Mouse (Mus musculus) liver, embryonic 16.5 days (tissue): ENCODE data around the gene Ppp2r2c. TPM values are rescaled to one million over a fixed set of nuclear protein-coding genes. Genes with fewer than 3 reads are reported as not detected.

Experiments
- ATAC-seq: fragments of 200-750 bp; cut with Nextera tagmentation; 2 replicates; pipeline ENCODE4 v1.8.0; 2017; ENCODE audit warnings: low read depth, mild to moderate bottlenecking, moderate number of reproducible peaks, moderate library complexity
- H3K27ac ChIP-seq: fragments of 300-500 bp; sonication (generic); 2 replicates; pipeline ENCODE4 v1.5.1; 2014; ENCODE audit warnings: mild to moderate bottlenecking, low read length
- H3K27me3 ChIP-seq: fragments of 300-500 bp; sonication (generic); 2 replicates; pipeline ENCODE4 v1.6.1; 2014; ENCODE audit warnings: low read depth, low read length, mixed read lengths; ENCODE audit not compliant: control insufficient read depth, insufficient read depth
- H3K36me3 ChIP-seq: fragments of 300-500 bp; sonication (generic); 2 replicates; pipeline ENCODE4 v1.6.1; 2014; ENCODE audit warnings: mild to moderate bottlenecking; ENCODE audit not compliant: control insufficient read depth, insufficient read depth
- H3K4me1 ChIP-seq: fragments of 300-500 bp; sonication (generic); 2 replicates; pipeline ENCODE4 v1.6.1; 2014; ENCODE audit warnings: low read depth, low read length, mixed read lengths; ENCODE audit not compliant: control insufficient read depth
- H3K4me2 ChIP-seq: fragments of 300-500 bp; sonication (generic); 2 replicates; pipeline ENCODE4 v1.6.1; 2014; ENCODE audit warnings: low read depth, low read length, mixed read lengths
- H3K4me3 ChIP-seq: fragments of 300-500 bp; sonication (generic); 2 replicates; pipeline ENCODE4 v1.5.1; 2014; ENCODE audit warnings: low read depth, mild to moderate bottlenecking, low read length
- H3K9ac ChIP-seq: fragments of 300-500 bp; sonication (generic); 2 replicates; pipeline ENCODE4 v1.6.1; 2014; ENCODE audit warnings: low read depth, low read length
- H3K9me3 ChIP-seq: fragments of 300-500 bp; sonication (generic); replicated peaks from 2 replicates; pipeline ENCODE4 v1.6.1; 2016; ENCODE audit warnings: low read length; ENCODE audit not compliant: control insufficient read depth
- WGBS: fragments of 180-500 bp; shearing (Covaris S2); extraction: QIAGEN DNeasy Blood & Tissue Kit; methylation state at CpG from one replicate; pipeline ENCODE4 v1.1.7; 2014; ENCODE audit not compliant: insufficient replicate concordance; 5-methylcytosine and 5-hydroxymethylcytosine counted together
- polyA plus RNA-seq: library from polyadenylated mRNA; unstranded; fragments of >200 nt; fragmentation: Nextera tagmentation; extraction: Ambion mirVana; gene quantifications from 2 replicates; pipeline ENCODE4 v1.2.1, GENCODE M21; 2015

Ppp2r2c gene
- polyA plus RNA-seq, 1 experiment from 2014 or later: 0.02 TPM

DNA sequence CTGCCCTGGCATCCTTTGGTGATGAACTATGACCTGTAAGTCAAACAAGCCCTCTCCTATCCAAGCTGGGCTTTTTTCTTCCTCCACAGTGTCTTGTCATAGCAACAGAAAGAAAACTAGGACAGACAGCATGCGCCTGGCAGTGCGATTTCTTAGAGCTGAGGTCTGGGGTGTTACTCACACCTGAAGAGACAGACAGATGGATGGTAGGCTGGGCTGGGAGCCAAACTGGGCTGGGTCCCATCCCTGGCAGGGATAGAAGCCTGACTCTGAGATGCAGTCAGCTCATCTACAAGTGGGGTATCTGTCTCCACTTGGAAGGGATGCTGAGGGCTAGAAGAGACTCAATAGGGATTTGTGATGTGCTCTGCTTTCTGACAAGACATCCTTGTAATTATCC is 29.3 kb upstream of the Ppp2r2c start:
- 62% methylated on average over 2 of the region's 2 CpGs for WGBS
- Histone ChIP-seq H3K9ac (no peak overlapping the region), H3K9me3 (no peaks in the 10 kb centered on the region), H3K36me3 (no peaks in the 10 kb centered on the region), H3K27ac (no peak overlapping the region), H3K4me1 (no peaks in the 10 kb centered on the region), H3K4me2 (no peak overlapping the region), H3K27me3 (no peaks in the 10 kb centered on the region), H3K4me3 (no peak overlapping the region)
- ATAC-seq: no peak

DNA sequence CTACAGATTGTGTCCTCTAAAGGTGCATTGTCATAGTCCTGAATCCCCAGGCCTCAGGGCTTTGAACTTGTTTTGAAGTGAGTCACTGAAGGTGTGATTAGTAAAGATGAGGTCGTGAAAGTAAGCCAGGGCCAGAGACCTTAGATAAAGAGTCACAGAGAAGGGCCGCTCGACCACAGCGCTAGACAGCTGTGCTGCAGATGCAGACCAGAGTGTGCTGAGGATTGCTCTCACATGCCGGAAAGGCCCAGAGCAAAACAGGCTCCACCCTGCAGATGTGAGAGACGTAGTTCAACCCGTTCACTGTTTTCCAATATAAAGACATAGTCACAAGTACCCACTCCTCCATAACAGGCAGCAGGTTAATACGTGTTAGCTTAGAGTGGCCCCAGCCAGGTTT is 28.7 kb upstream of the Ppp2r2c start:
- H3K36me3 ChIP-seq: no peaks in the 10 kb centered on the region
- 49% methylated on average over 8 of the region's 8 CpGs for WGBS
- H3K4me2 ChIP-seq: no peak overlapping the region
- no peak for ATAC-seq
- H3K27me3 ChIP-seq: no peaks in the 10 kb centered on the region
- H3K4me1 ChIP-seq: no peaks in the 10 kb centered on the region
- no peaks in the 10 kb centered on the region for H3K9me3 ChIP-seq
- no peak overlapping the region for H3K27ac ChIP-seq
- H3K9ac ChIP-seq: no peak overlapping the region
- no peak overlapping the region for H3K4me3 ChIP-seq

DNA sequence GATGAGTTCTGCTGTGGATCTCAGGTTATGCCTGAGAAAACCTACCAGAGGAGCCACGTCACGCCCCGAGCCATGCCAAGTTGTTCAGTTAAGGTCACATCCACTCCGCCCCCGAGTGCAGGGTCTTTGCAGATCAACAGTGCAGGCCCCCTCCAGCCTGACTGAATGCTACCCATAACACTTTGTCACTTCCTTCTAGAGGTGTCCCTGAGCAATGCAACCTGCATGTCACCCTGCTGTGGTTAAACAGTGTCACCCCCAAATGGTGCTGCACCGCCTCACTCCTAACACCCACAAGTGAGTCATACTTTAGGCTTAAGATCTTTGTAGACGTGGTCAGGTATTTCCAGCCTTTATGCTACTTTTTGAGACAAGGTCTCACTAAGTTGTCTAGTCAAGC is 28.2 kb upstream of the Ppp2r2c start:
- H3K4me2 ChIP-seq: no peak overlapping the region
- no peak overlapping the region for H3K4me3 ChIP-seq
- H3K9me3 ChIP-seq: no peaks in the 10 kb centered on the region
- H3K36me3 ChIP-seq: no peaks in the 10 kb centered on the region
- 61% methylated on average over 7 of the region's 7 CpGs for WGBS
- no peaks in the 10 kb centered on the region for H3K4me1 ChIP-seq
- ATAC-seq: no peak
- no peaks in the 10 kb centered on the region for H3K27me3 ChIP-seq
- no peak overlapping the region for H3K27ac ChIP-seq
- H3K9ac ChIP-seq: no peak overlapping the region

DNA sequence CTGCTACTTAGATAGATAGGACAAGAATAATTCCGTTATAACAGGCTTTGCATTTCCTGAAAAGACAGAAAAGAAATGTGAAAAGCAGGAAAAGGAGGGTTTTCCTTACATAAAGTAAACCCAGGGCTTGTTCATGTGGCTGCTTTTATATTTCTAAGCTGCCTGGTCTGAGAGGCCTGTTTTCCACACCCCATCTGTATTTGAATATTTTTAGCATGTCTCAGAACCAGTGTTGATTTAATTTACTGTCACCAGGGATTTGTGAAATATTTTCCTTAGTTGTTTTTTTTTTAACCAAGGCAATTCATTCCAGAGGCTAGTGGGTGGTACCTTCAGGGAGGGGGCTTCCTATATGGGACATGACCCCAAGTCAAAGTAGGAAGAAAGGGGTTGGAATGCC is 26.6 kb upstream of the Ppp2r2c start:
- Histone ChIP-seq H3K27ac (no peak overlapping the region), H3K4me1 (no peaks in the 10 kb centered on the region), H3K36me3 (no peaks in the 10 kb centered on the region), H3K9ac (no peak overlapping the region), H3K4me3 (no peak overlapping the region), H3K9me3 (no peaks in the 10 kb centered on the region), H3K27me3 (no peaks in the 10 kb centered on the region), H3K4me2 (no peak overlapping the region)
- 33% methylated on average over 1 of the region's 1 CpGs for WGBS
- no peak for ATAC-seq

DNA sequence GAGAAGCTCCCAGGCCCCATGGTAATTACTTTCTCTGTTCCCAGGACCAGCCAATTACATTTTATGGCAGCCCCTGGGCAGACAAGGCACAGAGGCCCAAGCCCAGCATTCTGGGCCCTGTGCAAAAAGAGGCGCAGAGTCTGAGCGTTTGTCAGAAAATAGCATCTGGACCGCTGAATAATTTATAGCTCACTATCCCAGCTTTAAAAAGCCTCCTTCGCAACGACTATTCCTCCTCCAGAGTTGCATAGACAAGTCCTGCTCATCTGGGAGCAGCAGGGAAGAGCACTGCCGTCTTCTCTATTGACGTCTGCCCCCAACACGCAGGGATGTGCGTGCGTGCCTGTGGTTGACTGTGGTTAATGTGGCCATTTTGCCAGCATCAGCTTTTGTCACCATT is 23.8 kb upstream of the Ppp2r2c start:
- H3K36me3 ChIP-seq: no peaks in the 10 kb centered on the region
- H3K4me2 ChIP-seq: no peak overlapping the region
- no peaks in the 10 kb centered on the region for H3K4me1 ChIP-seq
- H3K4me3 ChIP-seq: no peak overlapping the region
- no peaks in the 10 kb centered on the region for H3K9me3 ChIP-seq
- H3K27me3 ChIP-seq: no peaks in the 10 kb centered on the region
- no peak for ATAC-seq
- no peak overlapping the region for H3K27ac ChIP-seq
- H3K9ac ChIP-seq: no peak overlapping the region
- 76% methylated on average over 10 of the region's 10 CpGs for WGBS

DNA sequence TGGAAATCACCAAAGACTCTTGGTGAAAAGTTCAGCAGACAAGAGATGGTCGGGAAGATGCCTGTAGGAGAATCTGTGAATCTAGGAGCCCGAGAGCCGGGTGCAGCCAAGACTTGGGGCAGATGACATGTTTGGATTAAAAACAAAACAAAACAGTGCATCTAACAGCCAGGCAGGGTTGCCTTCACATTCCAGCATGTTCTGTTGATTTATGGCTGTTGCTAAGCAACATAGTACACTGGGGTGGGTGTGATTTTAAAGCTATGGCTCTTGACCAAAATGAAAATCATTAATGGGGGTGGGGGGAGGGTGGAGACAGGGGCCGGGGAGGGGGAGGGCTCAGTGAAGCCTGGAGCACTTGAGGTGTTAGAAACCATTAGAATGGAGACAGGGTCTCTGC is 16.7 kb upstream of the Ppp2r2c start:
- H3K9ac ChIP-seq: no peak overlapping the region
- WGBS: 40% methylated on average over 4 of the region's 4 CpGs
- no peaks in the 10 kb centered on the region for H3K9me3 ChIP-seq
- no peaks in the 10 kb centered on the region for H3K36me3 ChIP-seq
- H3K4me3 ChIP-seq: no peak overlapping the region
- no peaks in the 10 kb centered on the region for H3K4me1 ChIP-seq
- no peaks in the 10 kb centered on the region for H3K27me3 ChIP-seq
- H3K27ac ChIP-seq: no peak overlapping the region
- ATAC-seq: no peak
- no peak overlapping the region for H3K4me2 ChIP-seq

DNA sequence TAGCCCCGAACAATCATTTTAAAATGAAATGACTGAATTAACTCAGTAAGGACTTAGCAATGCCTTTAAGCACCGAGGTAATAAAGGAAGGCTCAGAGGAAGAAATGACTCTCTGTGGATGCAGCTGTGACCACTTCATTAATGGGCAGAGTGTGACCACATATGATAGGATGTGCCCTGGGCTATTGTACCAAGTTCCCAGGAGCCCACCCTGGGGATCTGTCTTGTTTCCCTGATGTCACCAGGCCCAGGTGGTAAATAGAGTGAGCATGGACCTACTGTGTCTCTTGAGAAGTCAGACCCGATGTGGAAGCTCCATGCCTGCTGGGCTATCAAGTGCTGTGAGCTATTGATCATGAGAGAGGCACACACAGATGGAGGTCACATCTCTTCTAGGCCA is 13.1 kb upstream of the Ppp2r2c start:
- no peak overlapping the region for H3K4me2 ChIP-seq
- WGBS: 54% methylated on average over 3 of the region's 3 CpGs
- no peak for ATAC-seq
- H3K36me3 ChIP-seq: no peaks in the 10 kb centered on the region
- no peaks in the 10 kb centered on the region for H3K4me1 ChIP-seq
- H3K9ac ChIP-seq: no peak overlapping the region
- no peaks in the 10 kb centered on the region for H3K9me3 ChIP-seq
- H3K27me3 ChIP-seq: no peaks in the 10 kb centered on the region
- no peak overlapping the region for H3K27ac ChIP-seq
- H3K4me3 ChIP-seq: no peak overlapping the region

DNA sequence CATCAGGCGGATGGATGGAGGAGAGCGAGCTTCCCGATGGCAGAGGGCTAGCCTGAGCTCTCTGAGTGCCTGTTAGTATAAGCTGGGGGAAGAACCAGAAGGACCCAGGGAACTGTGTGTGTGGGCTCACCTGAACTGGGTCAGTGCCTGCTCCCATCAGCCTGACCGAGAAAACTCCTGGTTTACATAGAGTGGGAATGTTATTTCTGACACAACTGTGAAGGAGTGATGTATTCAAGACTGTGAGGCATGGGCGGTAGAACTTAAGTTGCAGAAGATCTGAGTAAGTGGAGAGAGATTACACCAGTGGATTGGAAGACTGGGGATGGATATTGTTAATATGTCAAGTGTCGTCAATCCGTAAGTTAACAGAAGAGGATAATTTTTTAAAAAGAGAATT is 11.8 kb upstream of the Ppp2r2c start:
- H3K27me3 ChIP-seq: no peaks in the 10 kb centered on the region
- H3K4me1 ChIP-seq: no peaks in the 10 kb centered on the region
- no peak overlapping the region for H3K27ac ChIP-seq
- H3K4me3 ChIP-seq: no peak overlapping the region
- H3K9ac ChIP-seq: no peak overlapping the region
- no peaks in the 10 kb centered on the region for H3K36me3 ChIP-seq
- 68% methylated on average over 7 of the region's 7 CpGs for WGBS
- no peak overlapping the region for H3K4me2 ChIP-seq
- no peaks in the 10 kb centered on the region for H3K9me3 ChIP-seq
- no peak for ATAC-seq

DNA sequence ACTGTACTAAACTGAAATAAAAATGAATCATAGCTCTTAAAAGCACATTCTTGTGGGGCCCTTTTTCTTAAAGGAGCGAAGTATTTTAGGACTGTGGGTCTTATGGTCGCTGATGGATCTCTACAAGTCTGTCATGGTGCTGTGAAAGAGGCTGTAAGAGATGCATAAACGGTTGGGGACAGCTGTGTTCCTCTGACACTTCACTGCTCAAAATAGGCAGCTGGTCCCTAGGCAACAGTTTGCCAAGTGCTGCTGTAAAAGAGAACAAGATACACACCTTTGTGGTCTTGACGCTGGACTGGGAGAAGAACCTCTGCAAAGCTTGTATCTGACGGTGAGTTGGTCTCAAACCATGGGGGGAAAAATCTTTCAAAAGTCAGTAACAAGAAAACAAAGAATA is 10.8 kb upstream of the Ppp2r2c start:
- Histone ChIP-seq H3K27ac (no peak overlapping the region), H3K36me3 (no peaks in the 10 kb centered on the region), H3K4me2 (no peak overlapping the region), H3K4me3 (no peak overlapping the region), H3K9ac (no peak overlapping the region), H3K4me1 (no peaks in the 10 kb centered on the region), H3K27me3 (no peaks in the 10 kb centered on the region), H3K9me3 (no peaks in the 10 kb centered on the region)
- ATAC-seq: no peak
- 54% methylated on average over 5 of the region's 5 CpGs for WGBS

DNA sequence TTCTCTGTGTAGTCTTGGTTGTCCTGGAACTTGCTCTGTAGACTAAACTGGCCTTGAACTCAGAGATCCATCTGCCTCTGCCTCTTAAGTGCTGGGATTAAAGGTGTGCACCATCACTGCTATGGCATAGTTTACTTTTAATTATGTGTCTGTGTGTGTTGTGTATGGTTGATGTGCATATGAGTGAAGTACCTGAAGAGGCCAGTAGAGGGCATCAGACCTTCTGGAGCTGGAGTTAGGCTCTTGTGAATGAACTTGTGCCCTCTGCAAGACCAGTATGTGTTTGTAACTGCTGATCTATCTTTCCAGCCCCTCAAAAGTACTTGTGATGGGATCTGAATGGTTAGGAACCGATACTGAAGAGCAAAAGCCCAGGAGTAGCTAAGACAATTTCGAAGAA is 7.2 kb upstream of the Ppp2r2c start:
- H3K27ac ChIP-seq: no peak overlapping the region
- no peaks in the 10 kb centered on the region for H3K36me3 ChIP-seq
- ATAC-seq: no peak
- H3K9me3 ChIP-seq: no peaks in the 10 kb centered on the region
- 65% methylated on average over 2 of the region's 2 CpGs for WGBS
- no peak overlapping the region for H3K9ac ChIP-seq
- peaks cover 3% of the 10 kb centered on the region; the same call in 1 of the 2 replicates for H3K27me3 ChIP-seq
- no peak overlapping the region for H3K4me3 ChIP-seq
- no peaks in the 10 kb centered on the region for H3K4me1 ChIP-seq
- H3K4me2 ChIP-seq: no peak overlapping the region
